Mouse (Mus musculus): Measurements from ENCODE around the gene A4gnt. TPM values are rescaled to one million over a fixed set of nuclear protein-coding genes. Genes with fewer than 3 reads are reported as not detected.
A peak's percentile ranks its signal among the peaks of the same experiment; 100 is the strongest.
"Not testable (repeated sequence)": the region's sequence is repeated elsewhere in the genome, so short reads cannot be mapped to it uniquely, and the experiment has no call there.

The A4gnt gene
- polyA plus RNA-seq, 1 experiment from 2014 or later: 0.12 TPM

- no peak for ATAC-seq (ENCODE audit: insufficient number of reproducible peaks, insufficient read depth, low FRiP score, low read depth)
- Histone ChIP-seq H3K4me1 (ENCODE audit: control insufficient read depth, insufficient read depth, low read length) (no peaks in the 10 kb centered on the region), H3K9me3 (ENCODE audit: control insufficient read depth, low read depth, low read length) (no peaks in the 10 kb centered on the region), H3K36me3 (ENCODE audit: control insufficient read depth, insufficient read depth, low read length) (no peaks in the 10 kb centered on the region), H3K9ac (replicated peaks; ENCODE audit: low read depth, low read length) (no peak overlapping the region), H3K4me2 (replicated peaks; ENCODE audit: low read depth, low read length) (no peak overlapping the region), H3K27me3 (ENCODE audit: control insufficient read depth, insufficient read depth, low read length) (no peaks in the 10 kb centered on the region), H3K4me3 (ENCODE audit: low read depth, low read length) (no peak overlapping the region), H3K27ac (ENCODE audit: low read length) (no peak overlapping the region)
- WGBS: 72% methylated on average over 8 of the region's 8 CpGs
Observed at GRCm38 (mm10) chr9:99591144-99591543, 21.2 kb upstream of the A4gnt start.

- not testable (repeated sequence) for H3K27me3 ChIP-seq (ENCODE audit: control insufficient read depth, insufficient read depth, low read length); H3K4me1 ChIP-seq (ENCODE audit: control insufficient read depth, insufficient read depth, low read length); H3K4me2 ChIP-seq (replicated peaks; ENCODE audit: low read depth, low read length); H3K9me3 ChIP-seq (ENCODE audit: control insufficient read depth, low read depth, low read length); H3K36me3 ChIP-seq (ENCODE audit: control insufficient read depth, insufficient read depth, low read length); H3K27ac ChIP-seq (ENCODE audit: low read length); H3K4me3 ChIP-seq (ENCODE audit: low read depth, low read length); ATAC-seq (ENCODE audit: insufficient number of reproducible peaks, insufficient read depth, low FRiP score, low read depth); H3K9ac ChIP-seq (replicated peaks; ENCODE audit: low read depth, low read length)
- WGBS: 90% methylated on average over 6 of the region's 6 CpGs
Observed at GRCm38 (mm10) chr9:99599127-99599526, 13.2 kb upstream of the A4gnt start.

- H3K36me3 ChIP-seq (ENCODE audit: control insufficient read depth, insufficient read depth, low read length): no peaks in the 10 kb centered on the region
- H3K4me2 ChIP-seq (replicated peaks; ENCODE audit: low read depth, low read length): no peak overlapping the region
- no peaks in the 10 kb centered on the region for H3K9me3 ChIP-seq (ENCODE audit: control insufficient read depth, low read depth, low read length)
- 64% methylated on average over 2 of the region's 2 CpGs for whole genome bisulfite sequencing
- H3K27me3 ChIP-seq (ENCODE audit: control insufficient read depth, insufficient read depth, low read length): no peaks in the 10 kb centered on the region
- H3K4me3 ChIP-seq (ENCODE audit: low read depth, low read length): no peak overlapping the region
- H3K27ac ChIP-seq (ENCODE audit: low read length): no peak overlapping the region
- no peak overlapping the region for H3K9ac ChIP-seq (replicated peaks; ENCODE audit: low read depth, low read length)
- ATAC-seq (ENCODE audit: insufficient number of reproducible peaks, insufficient read depth, low FRiP score, low read depth): no peak
- H3K4me1 ChIP-seq (ENCODE audit: control insufficient read depth, insufficient read depth, low read length): no peaks in the 10 kb centered on the region
Observed at GRCm38 (mm10) chr9:99603566-99603965, 8.7 kb upstream of the A4gnt start.

- H3K9ac ChIP-seq (replicated peaks; ENCODE audit: low read depth, low read length): no peak overlapping the region
- WGBS: 90% methylated on average over 7 of the region's 8 CpGs
- H3K4me1 ChIP-seq (ENCODE audit: control insufficient read depth, insufficient read depth, low read length): no peaks in the 10 kb centered on the region
- H3K36me3 ChIP-seq (ENCODE audit: control insufficient read depth, insufficient read depth, low read length): no peaks in the 10 kb centered on the region
- no peak overlapping the region for H3K27ac ChIP-seq (ENCODE audit: low read length)
- H3K4me2 ChIP-seq (replicated peaks; ENCODE audit: low read depth, low read length): no peak overlapping the region
- no peak for ATAC-seq (ENCODE audit: insufficient number of reproducible peaks, insufficient read depth, low FRiP score, low read depth)
- H3K27me3 ChIP-seq (ENCODE audit: control insufficient read depth, insufficient read depth, low read length): no peaks in the 10 kb centered on the region
- no peaks in the 10 kb centered on the region for H3K9me3 ChIP-seq (ENCODE audit: control insufficient read depth, low read depth, low read length)
- H3K4me3 ChIP-seq (ENCODE audit: low read depth, low read length): no peak overlapping the region
Observed at GRCm38 (mm10) chr9:99619688-99620087, 7.4 kb downstream of the A4gnt start.

GRCm38 (mm10) chr9:99620196-99620595 lies 7.9 kb downstream of the A4gnt start:
- Histone ChIP-seq H3K4me3 (ENCODE audit: low read depth, low read length) (no peak overlapping the region), H3K4me1 (ENCODE audit: control insufficient read depth, insufficient read depth, low read length) (no peaks in the 10 kb centered on the region), H3K27me3 (ENCODE audit: control insufficient read depth, insufficient read depth, low read length) (no peaks in the 10 kb centered on the region), H3K27ac (ENCODE audit: low read length) (no peak overlapping the region), H3K9ac (replicated peaks; ENCODE audit: low read depth, low read length) (no peak overlapping the region), H3K36me3 (ENCODE audit: control insufficient read depth, insufficient read depth, low read length) (no peaks in the 10 kb centered on the region), H3K9me3 (ENCODE audit: control insufficient read depth, low read depth, low read length) (no peaks in the 10 kb centered on the region), H3K4me2 (replicated peaks; ENCODE audit: low read depth, low read length) (no peak overlapping the region)
- no peak for ATAC-seq (ENCODE audit: insufficient number of reproducible peaks, insufficient read depth, low FRiP score, low read depth)
- 87% methylated on average over 11 of the region's 11 CpGs for WGBS

- 88% methylated on average over 1 of the region's 1 CpGs for WGBS
- H3K4me1 ChIP-seq (ENCODE audit: control insufficient read depth, insufficient read depth, low read length): no peaks in the 10 kb centered on the region
- H3K4me2 ChIP-seq (replicated peaks; ENCODE audit: low read depth, low read length): no peak overlapping the region
- no peak for ATAC-seq (ENCODE audit: insufficient number of reproducible peaks, insufficient read depth, low FRiP score, low read depth)
- no peak overlapping the region for H3K9ac ChIP-seq (replicated peaks; ENCODE audit: low read depth, low read length)
- no peaks in the 10 kb centered on the region for H3K36me3 ChIP-seq (ENCODE audit: control insufficient read depth, insufficient read depth, low read length)
- no peaks in the 10 kb centered on the region for H3K27me3 ChIP-seq (ENCODE audit: control insufficient read depth, insufficient read depth, low read length)
- H3K9me3 ChIP-seq (ENCODE audit: control insufficient read depth, low read depth, low read length): no peaks in the 10 kb centered on the region
- H3K4me3 ChIP-seq (ENCODE audit: low read depth, low read length): no peak overlapping the region
- H3K27ac ChIP-seq (ENCODE audit: low read length): no peak overlapping the region
Observed at GRCm38 (mm10) chr9:99622034-99622433, 9.7 kb downstream of the A4gnt start.

- ATAC-seq (ENCODE audit: insufficient number of reproducible peaks, insufficient read depth, low FRiP score, low read depth): no peak
- H3K4me1 ChIP-seq (ENCODE audit: control insufficient read depth, insufficient read depth, low read length): no peaks in the 10 kb centered on the region
- WGBS: 41% methylated on average over 2 of the region's 2 CpGs
- no peaks in the 10 kb centered on the region for H3K9me3 ChIP-seq (ENCODE audit: control insufficient read depth, low read depth, low read length)
- no peaks in the 10 kb centered on the region for H3K36me3 ChIP-seq (ENCODE audit: control insufficient read depth, insufficient read depth, low read length)
- no peak overlapping the region for H3K4me2 ChIP-seq (replicated peaks; ENCODE audit: low read depth, low read length)
- no peak overlapping the region for H3K27ac ChIP-seq (ENCODE audit: low read length)
- H3K27me3 ChIP-seq (ENCODE audit: control insufficient read depth, insufficient read depth, low read length): no peaks in the 10 kb centered on the region
- no peak overlapping the region for H3K4me3 ChIP-seq (ENCODE audit: low read depth, low read length)
- H3K9ac ChIP-seq (replicated peaks; ENCODE audit: low read depth, low read length): no peak overlapping the region
Observed at GRCm38 (mm10) chr9:99622966-99623365, 10.7 kb downstream of the A4gnt start.

- no peak overlapping the region for H3K9ac ChIP-seq (replicated peaks; ENCODE audit: low read depth, low read length)
- H3K4me3 ChIP-seq (ENCODE audit: low read depth, low read length): no peak overlapping the region
- H3K4me2 ChIP-seq (replicated peaks; ENCODE audit: low read depth, low read length): no peak overlapping the region
- H3K36me3 ChIP-seq (ENCODE audit: control insufficient read depth, insufficient read depth, low read length): no peaks in the 10 kb centered on the region
- H3K27ac ChIP-seq (ENCODE audit: low read length): no peak overlapping the region
- 70% methylated on average over 6 of the region's 6 CpGs for WGBS
- no peaks in the 10 kb centered on the region for H3K9me3 ChIP-seq (ENCODE audit: control insufficient read depth, low read depth, low read length)
- H3K4me1 ChIP-seq (ENCODE audit: control insufficient read depth, insufficient read depth, low read length): peaks cover 5% of the 10 kb centered on the region; the same call in 1 of the 2 replicates
- H3K27me3 ChIP-seq (ENCODE audit: control insufficient read depth, insufficient read depth, low read length): no peaks in the 10 kb centered on the region
- ATAC-seq (ENCODE audit: insufficient number of reproducible peaks, insufficient read depth, low FRiP score, low read depth): no peak
Observed at GRCm38 (mm10) chr9:99624117-99624516, 11.8 kb downstream of the A4gnt start.

- Histone ChIP-seq H3K9ac (replicated peaks; ENCODE audit: low read depth, low read length) (no peak overlapping the region), H3K27ac (ENCODE audit: low read length) (peak overlapping the region; percentile 87; the same call in 1 of the 2 replicates), H3K4me2 (replicated peaks; ENCODE audit: low read depth, low read length) (peak overlapping the region; percentile 73), H3K4me3 (ENCODE audit: low read depth, low read length) (peak overlapping the region; percentile 60; the same call in 1 of the 2 replicates), H3K36me3 (ENCODE audit: control insufficient read depth, insufficient read depth, low read length) (no peaks in the 10 kb centered on the region; the same call in 1 of the 2 replicates), H3K9me3 (ENCODE audit: control insufficient read depth, low read depth, low read length) (no peaks in the 10 kb centered on the region), H3K4me1 (ENCODE audit: control insufficient read depth, insufficient read depth, low read length) (peaks cover 18% of the 10 kb centered on the region; the same call in 1 of the 2 replicates), H3K27me3 (ENCODE audit: control insufficient read depth, insufficient read depth, low read length) (no peaks in the 10 kb centered on the region)
- ATAC-seq (ENCODE audit: insufficient number of reproducible peaks, insufficient read depth, low FRiP score, low read depth): no peak
- WGBS: 64% methylated on average over 4 of the region's 4 CpGs
Observed at GRCm38 (mm10) chr9:99628581-99628980, 16.3 kb downstream of the A4gnt start.

All from stomach, embryonic 14.5 days (tissue).